10 mouse cellular contexts compared by ENCODE assay signal in the genomic region with DNA sequence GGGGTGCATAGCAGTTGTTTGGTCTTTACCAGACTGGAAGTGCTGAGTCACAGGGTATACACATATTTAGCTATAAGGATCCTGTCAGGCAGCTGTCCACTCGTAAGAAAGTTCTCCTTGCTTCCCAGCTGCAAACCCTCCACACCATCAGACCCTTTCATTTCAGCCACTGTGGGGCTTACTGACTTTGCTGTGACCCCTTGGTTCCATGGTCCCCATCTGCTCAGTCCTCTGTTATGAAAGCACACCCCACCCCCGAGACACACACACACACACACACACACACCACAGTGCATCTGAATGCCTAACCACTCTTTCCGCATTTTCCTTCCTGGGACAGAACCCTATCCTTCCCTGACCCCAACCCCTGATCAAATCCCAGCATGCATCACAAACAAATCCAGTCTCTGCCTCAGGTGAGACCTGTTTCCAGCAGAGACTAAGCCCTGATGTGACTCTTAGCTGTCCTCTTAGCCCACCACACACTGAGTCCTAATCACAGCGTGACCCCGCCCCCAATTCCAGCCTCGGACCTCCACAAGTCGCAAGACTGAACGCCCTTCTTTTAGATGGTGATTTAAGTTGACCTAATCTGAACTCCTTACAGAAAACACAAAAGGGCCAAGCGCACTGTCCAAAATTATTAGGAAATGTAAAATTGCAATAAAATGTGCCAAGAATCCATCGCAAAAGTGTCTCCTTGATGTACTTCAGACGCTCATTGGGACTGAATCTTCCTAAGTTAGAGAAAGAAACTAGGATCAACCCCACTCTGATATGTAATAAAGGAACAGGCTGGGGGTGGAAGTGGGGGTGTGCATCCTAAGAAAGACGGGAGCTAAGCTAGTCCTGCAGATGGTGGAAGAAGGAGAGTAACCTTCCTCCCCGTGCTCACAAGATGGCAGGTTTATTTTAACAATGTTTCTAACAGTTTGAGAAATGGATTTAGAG. TPM values are rescaled to one million over a fixed set of nuclear protein-coding genes. Genes with fewer than 3 reads are reported as not detected.
DNase-seq lines count a peak whose midpoint lies in the region; ATAC-seq and TF ChIP-seq lines count a peak whose summit lies in the region.
"Had no signal": no experiment of that assay in that cellular context is flagged by ENCODE, and none has a peak within 500 bp of the region (broad histone marks: within the 10 kb centered on the region; RNA-seq: fewer than 3 reads in every experiment).

No protein-coding gene starts in this region.

- TF ChIP-seq POLR2A in kidney, adult 2 months (IDR thresholded peaks at IDR 0.05; ENCODE audit: low read depth, low read length): no peak

- H3K9ac ChIP-seq in hindbrain, embryonic 14.5 days: no peak overlapping the region
- H3K9ac ChIP-seq: stomach, embryonic 15.5 days had no signal

- H3K27ac ChIP-seq in kidney, adult 2 months (ENCODE audit: insufficient read depth, low read depth, low read length): no peak overlapping the region
- H3K27ac ChIP-seq in hindbrain, embryonic 14.5 days: no peak overlapping the region
- H3K27ac ChIP-seq: stomach, embryonic 15.5 days had no signal

- no peak for TF ChIP-seq CTCF in kidney, adult 2 months (conservative IDR thresholded peaks at IDR 0.05; ENCODE audit: insufficient read depth, insufficient read length, low read depth, low read length)

- peak overlapping the region; percentile 5; the same call in 1 of the 2 replicates for H3K4me2 ChIP-seq in hindbrain, embryonic 14.5 days (replicated peaks)
- H3K4me2 ChIP-seq: stomach, embryonic 15.5 days had no signal

- no peaks in the 10 kb centered on the region for H3K4me1 ChIP-seq in kidney, adult 2 months (ENCODE audit: control insufficient read depth, insufficient read depth, low read length)
- H3K4me1 ChIP-seq in hindbrain, embryonic 14.5 days (replicated peaks; ENCODE audit: control insufficient read depth, insufficient read depth, low read length): peaks cover 12% of the 10 kb centered on the region

- no peaks in the 10 kb centered on the region for H3K9me3 ChIP-seq in hindbrain, embryonic 14.5 days (ENCODE audit: control insufficient read depth, low read length)
- H3K9me3 ChIP-seq: stomach, embryonic 15.5 days had no signal

- peaks cover 3% of the 10 kb centered on the region; the same call in 1 of the 2 replicates for H3K27me3 ChIP-seq in kidney, adult 2 months (replicated peaks; ENCODE audit: control insufficient read depth, insufficient read depth, low read length)
- H3K27me3 ChIP-seq in hindbrain, embryonic 14.5 days (ENCODE audit: control insufficient read depth, insufficient read depth, low read length): no peaks in the 10 kb centered on the region
- H3K27me3 ChIP-seq: stomach, embryonic 15.5 days had no signal

- H3K4me3 ChIP-seq in kidney, adult 2 months (ENCODE audit: insufficient read depth, low read depth, low read length): no peak overlapping the region
- no peak overlapping the region for H3K4me3 ChIP-seq in hindbrain, embryonic 14.5 days (replicated peaks; ENCODE audit: low read length)
- H3K4me3 ChIP-seq: stomach, embryonic 15.5 days had no signal

- WGBS in kidney, adult 2 months: 13% methylated on average over 13 of the region's 13 CpGs
- 9% methylated on average over 13 of the region's 13 CpGs for WGBS in hindbrain, embryonic 14.5 days

- H3K36me3 ChIP-seq in kidney, adult 2 months (ENCODE audit: control insufficient read depth, insufficient read depth, low read length): no peaks in the 10 kb centered on the region
- no peaks in the 10 kb centered on the region for H3K36me3 ChIP-seq in hindbrain, embryonic 14.5 days (replicated peaks; ENCODE audit: control insufficient read depth, insufficient read depth)
- H3K36me3 ChIP-seq: stomach, embryonic 15.5 days had no signal

- ATAC-seq in hindbrain, embryonic 14.5 days (ENCODE audit: low FRiP score): no peak

- DNase-seq in kidney, postnatal 4 days: peak; percentile 47 to 63
- no peak for DNase-seq in kidney, adult 2 months
- DNase-seq in ZHBTc4 (ENCODE audit: low read depth, low spot score): peak; percentile 48
- no peak for DNase-seq in hindbrain, embryonic 14.5 days (ENCODE audit: low spot score)
- peak; percentile 16 for DNase-seq in mesoderm, embryonic 11.5 days (ENCODE audit: low read depth, low spot score)
- no peak for DNase-seq in layer of hippocampus, adult 9-11 months
- DNase-seq in cerebellum, adult 11 months: no peak
- DNase-seq: cerebellum, adult 8-10 months; kidney, adult 9 months had no signal

RNA-seq across cellular contexts. Expression of gene Rnf38, which starts 18.7 kb away (rescaled TPM):
- polyA plus RNA-seq in kidney, adult 2 months (2012; rRNA removed): 69.9 and 72.6 TPM in 2 replicates
- 46.6 and 48.2 TPM in 2 replicates for polyA plus RNA-seq in hindbrain, embryonic 14.5 days (2014; fragmentation: Nextera tagmentation; extraction: Ambion mirVana)

RNA-seq across cellular contexts. Expression of gene Melk, which starts 48.4 kb away (rescaled TPM):
- polyA plus RNA-seq in kidney, adult 2 months (2012; rRNA removed): 0.15 and 0.39 TPM in 2 replicates
- 5.7 and 7.7 TPM in 2 replicates for polyA plus RNA-seq in hindbrain, embryonic 14.5 days (2014; fragmentation: Nextera tagmentation; extraction: Ambion mirVana)

Comparison
In these comparisons a context has a peak if more than half of its experiments do, and no peak if none do; other contexts are left out.
1. DNase-seq: peak in kidney, postnatal 4 days (2 of 2), ZHBTc4 (single experiment) and mesoderm, embryonic 11.5 days (single experiment); none in kidney, adult 2 months (single experiment), hindbrain, embryonic 14.5 days (single experiment), layer of hippocampus, adult 9-11 months (single experiment) and cerebellum, adult 11 months (single experiment).